Mouse (Mus musculus): Measurements from ENCODE around the gene Sema4a.
A peak's percentile ranks its signal among the peaks of the same experiment; 100 is the strongest.
"Not testable (repeated sequence)": the region's sequence is repeated elsewhere in the genome, so short reads cannot be mapped to it uniquely, and the experiment has no call there.

The Sema4a gene

GRCm38 (mm10) chr3:88455588-88456264, 5.3 kb downstream of the Sema4a start:
- peak; percentile 68 to 85 for DNase-seq (ENCODE audit: low spot score in 2 of 2)

GRCm38 (mm10) chr3:88454762-88455587, 6.0 kb downstream of the Sema4a start:
- DNase-seq (ENCODE audit: low spot score in 2 of 2): no peak

- no peak for DNase-seq (ENCODE audit: low spot score in 2 of 2)
These were observed 7.0 kb downstream of the Sema4a start for GRCm38 (mm10) chr3:88453986-88454385.

- no peak for DNase-seq (ENCODE audit: low spot score in 2 of 2)
These were observed 7.6 kb downstream of the Sema4a start for GRCm38 (mm10) chr3:88453369-88453768.

GRCm38 (mm10) chr3:88452716-88453115, 8.3 kb downstream of the Sema4a start:
- DNase-seq (ENCODE audit: low spot score in 2 of 2): no peak

GRCm38 (mm10) chr3:88452246-88452645, 8.7 kb downstream of the Sema4a start:
- DNase-seq (ENCODE audit: low spot score in 2 of 2): no peak

GRCm38 (mm10) chr3:88450379-88451131, 10.4 kb downstream of the Sema4a start:
- DNase-seq (ENCODE audit: low spot score in 2 of 2): no peak

- DNase-seq (ENCODE audit: low spot score in 2 of 2): no peak
These were observed 11.5 kb downstream of the Sema4a start for GRCm38 (mm10) chr3:88449395-88450023.

GRCm38 (mm10) chr3:88448443-88448842, 12.5 kb downstream of the Sema4a start:
- no peak for DNase-seq (ENCODE audit: low spot score in 2 of 2)

GRCm38 (mm10) chr3:88447676-88448183, 13.3 kb downstream of the Sema4a start:
- no peak for DNase-seq (ENCODE audit: low spot score in 2 of 2)

- no peak for DNase-seq (ENCODE audit: low spot score in 2 of 2)
These were observed 14.4 kb downstream of the Sema4a start for GRCm38 (mm10) chr3:88446471-88447123.

GRCm38 (mm10) chr3:88442888-88443287, 18.1 kb downstream of the Sema4a start:
- peak in 1 of 2 experiments; percentile 63 for DNase-seq (ENCODE audit: low spot score in 2 of 2)

GRCm38 (mm10) chr3:88442488-88442887, 18.5 kb downstream of the Sema4a start:
- no peak for DNase-seq (ENCODE audit: low spot score in 2 of 2)

- no peak for DNase-seq (ENCODE audit: low spot score in 2 of 2)
These were observed 20.2 kb downstream of the Sema4a start for GRCm38 (mm10) chr3:88440500-88441381.

GRCm38 (mm10) chr3:88439582-88439981, 21.4 kb downstream of the Sema4a start:
- no peak for DNase-seq (ENCODE audit: low spot score in 2 of 2)

GRCm38 (mm10) chr3:88437454-88437853, 23.5 kb downstream of the Sema4a start:
- no peak for DNase-seq (ENCODE audit: low spot score in 2 of 2)

- DNase-seq (ENCODE audit: low spot score in 2 of 2): no peak
These were observed 24.4 kb downstream of the Sema4a start for GRCm38 (mm10) chr3:88436395-88437201.

GRCm38 (mm10) chr3:88435515-88435914, 25.5 kb downstream of the Sema4a start:
- DNase-seq (ENCODE audit: low spot score in 2 of 2): no peak

- not testable (repeated sequence) for DNase-seq (ENCODE audit: low spot score in 2 of 2)
These were observed 32.3 kb downstream of the Sema4a start for GRCm38 (mm10) chr3:88428639-88429038.
